Mouse (Mus musculus): ENCODE measurements around the gene Npm1.

Npm1 gene

DNA sequence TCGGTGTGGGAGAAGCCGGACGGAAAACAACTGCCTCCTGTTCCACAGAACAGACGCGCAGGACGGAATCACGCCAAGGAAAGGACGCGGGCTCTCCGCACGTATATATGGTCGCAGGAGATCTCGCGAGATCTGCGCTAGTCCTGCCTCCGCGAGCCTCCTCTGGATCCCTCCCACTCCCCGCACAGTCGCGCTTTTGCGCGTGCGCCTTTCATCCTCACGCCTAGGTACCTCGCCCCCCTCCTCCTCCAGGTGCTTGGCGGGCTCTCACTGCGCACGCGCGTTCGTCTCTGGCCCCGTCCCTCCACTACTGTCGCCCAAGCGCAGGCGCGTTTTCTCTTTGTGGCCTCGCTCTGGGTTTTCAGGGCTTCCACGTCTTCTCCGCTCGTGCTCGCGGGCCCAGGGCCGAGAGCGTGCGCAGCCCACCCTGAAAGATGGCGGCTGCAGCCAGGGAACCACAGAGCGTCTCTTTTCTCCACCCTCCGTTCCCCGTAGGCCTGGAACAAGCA lies at the start of gene Npm1:
Gene Npm1 (minus strand): TSS at position 209 of the 509 bp plus-strand sequence.
- ChIA-PET POLR2A (interaction anchor here in 3 of 4 experiments (0.6 to 9.1 kb wide), 58 partner anchors 8 to 581 kb away, joined by 3 to 242 read pairs (median 4); partner anchors contain the start of genes Ranbp17 (in 2 of the 3), Tlx3 (in 2 of the 3), Fbxw11 (in 1 of the 3) and Fgf18 (in 1 of the 3)), CTCF (interaction anchor here in 1 of 4 experiments (0.7 kb wide), 1 partner anchor 17 kb away, joined by 3 read pairs; no protein-coding TSS in a partner anchor)

DNA sequence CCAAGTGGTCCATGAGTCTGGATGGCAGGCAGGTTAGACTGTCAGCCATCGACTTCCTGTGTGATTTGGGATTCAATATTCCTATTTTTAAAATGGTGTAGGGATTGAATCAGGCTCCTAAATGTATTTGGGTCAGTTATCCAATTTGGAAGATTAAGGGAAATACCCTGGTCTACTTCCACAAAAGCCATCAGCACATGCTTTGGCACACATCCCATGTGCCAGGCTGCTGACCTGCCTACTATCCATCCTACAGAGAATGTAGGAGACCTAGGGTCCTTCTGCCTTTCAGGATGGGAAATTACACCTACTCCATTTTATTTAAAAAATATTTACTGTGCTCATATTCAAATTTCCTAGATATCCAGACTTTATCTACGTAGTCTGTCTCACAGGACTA lies 44.4 kb upstream of the Npm1 start:
- POLR2A ChIA-PET, result interaction anchor here in 1 of 4 experiments (0.6 to 1.6 kb wide), 4 partner anchors 10 to 559 kb away, joined by 3 to 7 read pairs (median 4); no protein-coding TSS in a partner anchor
- CTCF ChIA-PET, result no interaction called here

DNA sequence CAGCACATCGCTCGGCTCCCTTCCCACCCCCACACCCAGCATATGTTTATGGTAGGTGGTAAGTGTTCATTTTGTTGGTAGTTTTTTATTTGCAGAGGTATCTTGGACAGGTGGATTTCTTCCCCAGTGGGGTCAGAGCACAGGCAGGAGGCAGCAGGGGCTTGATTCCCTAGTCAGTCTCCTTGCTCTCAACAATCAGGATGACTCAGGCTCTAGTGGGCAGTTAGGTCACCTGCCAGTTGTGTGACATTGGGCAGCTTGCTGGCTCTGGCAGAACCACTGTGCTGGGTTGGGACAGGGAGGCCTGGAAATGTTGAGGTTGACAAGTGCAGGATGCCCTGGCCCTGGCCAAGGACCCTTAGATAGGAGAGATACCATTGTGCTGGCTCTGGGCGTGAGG lies 42.0 kb upstream of the Npm1 start:
- ChIA-PET POLR2A (interaction anchor here in 2 of 4 experiments (0.6 to 6.9 kb wide), 8 partner anchors 8 to 349 kb away, joined by 3 to 43 read pairs (median 9); no protein-coding TSS in a partner anchor), CTCF (no interaction called here)

DNA sequence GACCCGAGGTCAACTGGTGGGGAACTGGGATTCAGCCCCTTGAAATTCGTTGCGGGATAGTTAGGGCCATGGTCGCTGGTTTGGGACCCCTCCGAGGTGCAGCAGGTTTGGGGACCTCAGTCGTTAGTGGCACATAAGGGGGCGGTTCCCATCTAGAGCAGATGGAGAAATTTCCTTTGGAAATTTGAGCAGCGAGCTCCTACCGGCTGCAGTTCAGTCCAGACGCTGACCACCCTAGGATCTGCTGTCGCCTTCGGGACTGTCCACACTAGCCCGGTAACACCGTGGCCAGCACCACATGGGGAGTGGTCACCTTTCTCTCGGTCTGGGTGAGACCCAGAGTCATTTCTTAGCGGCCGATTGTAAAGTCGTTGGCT lies 41.3 kb upstream of the Npm1 start:
- POLR2A ChIA-PET, result interaction anchor here in 3 of 4 experiments (0.7 to 6.9 kb wide), 12 partner anchors 10 to 404 kb away, joined by 3 to 43 read pairs (median 4); partner anchors contain the start of gene Ranbp17 (in 1 of the 3)
- CTCF ChIA-PET, result no interaction called here

DNA sequence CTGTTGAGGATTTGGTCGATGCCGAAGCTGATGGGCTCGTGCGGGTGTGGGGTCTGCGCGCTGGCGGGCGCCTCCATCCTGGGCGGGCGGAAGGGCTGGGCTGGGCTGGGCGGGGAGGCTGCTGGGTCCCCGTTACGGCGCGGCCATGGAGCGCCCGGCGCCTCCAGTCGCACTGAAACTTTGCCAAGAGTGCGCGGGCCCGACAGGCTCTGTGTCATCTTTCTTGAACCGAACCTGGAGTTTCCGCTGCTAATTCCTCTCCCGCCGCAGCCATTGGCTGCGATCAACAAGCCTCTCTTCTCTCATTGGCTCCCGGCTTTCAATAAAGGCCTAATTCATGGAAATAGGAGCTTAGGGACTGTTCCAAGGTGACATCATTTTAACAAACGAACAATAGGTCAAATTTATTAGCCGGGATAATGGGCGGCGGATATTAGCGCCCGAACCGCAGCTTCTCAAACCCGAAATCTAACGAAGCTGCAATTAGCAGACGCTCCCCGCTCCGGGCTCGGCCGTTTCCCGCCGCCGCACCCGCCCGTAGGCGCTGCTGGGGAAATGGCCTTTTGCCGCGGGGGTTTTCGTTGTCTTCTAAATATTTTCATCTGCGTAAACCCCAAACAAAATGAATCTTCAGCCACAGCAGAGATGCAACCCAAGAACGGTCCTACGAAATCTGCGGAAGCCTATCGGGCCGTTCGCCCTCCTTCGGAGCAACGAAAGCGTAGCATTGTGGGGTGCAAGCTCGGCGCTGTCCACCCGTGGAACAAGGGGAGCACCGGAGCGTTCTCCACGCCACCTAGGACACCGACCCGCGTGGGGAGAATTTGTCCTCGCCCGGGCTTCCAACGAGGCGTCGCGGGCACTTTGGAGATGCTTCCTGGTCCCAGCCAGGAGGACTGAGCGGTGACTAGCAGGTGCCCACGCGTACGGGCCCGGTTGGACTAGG lies 40.6 kb upstream of the Npm1 start, which contains the start of gene Tlx3:
Gene Tlx3 (minus strand): TSS at position 207 of the 946 bp plus-strand sequence.
- POLR2A ChIA-PET, result interaction anchor here in 3 of 4 experiments (1.0 to 6.9 kb wide), 18 partner anchors 9 to 405 kb away, joined by 3 to 43 read pairs (median 4); partner anchors contain the start of genes Npm1 (in 1 of the 3) and Ranbp17 (in 1 of the 3)
- CTCF ChIA-PET, result interaction anchor here in 2 of 4 experiments (0.6 to 1.1 kb wide), 2 partner anchors 10 to 36 kb away, joined by 4 to 6 read pairs; no protein-coding TSS in a partner anchor

DNA sequence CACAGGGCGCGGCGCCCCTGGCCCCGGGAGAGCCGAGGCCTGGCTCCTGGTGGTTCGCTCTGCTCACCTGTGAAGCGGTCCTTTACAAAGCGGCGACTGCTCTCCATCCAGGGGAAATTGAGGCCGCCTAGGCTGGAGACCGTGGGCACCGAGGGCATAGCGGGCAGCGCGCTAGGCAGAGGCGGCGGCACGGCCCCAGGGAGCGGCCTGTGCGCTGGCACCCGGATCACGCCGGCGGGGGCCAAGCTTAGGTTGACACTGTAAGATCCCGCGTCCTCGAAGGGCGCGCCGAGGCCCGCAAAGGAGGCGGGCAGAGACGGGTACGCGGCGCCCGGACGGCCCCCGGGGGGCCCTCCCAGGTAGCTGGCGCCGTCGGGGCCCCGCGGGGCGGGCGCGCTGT lies 40.0 kb upstream of the Npm1 start:
- ChIA-PET CTCF (interaction anchor here in 2 of 4 experiments (0.6 to 1.1 kb wide), 3 partner anchors 9 to 35 kb away, joined by 3 to 6 read pairs (median 4); no protein-coding TSS in a partner anchor), POLR2A (interaction anchor here in 3 of 4 experiments (0.9 to 6.9 kb wide), 17 partner anchors 8 to 406 kb away, joined by 3 to 43 read pairs (median 5); partner anchors contain the start of genes Npm1 (in 1 of the 3) and Ranbp17 (in 1 of the 3))

DNA sequence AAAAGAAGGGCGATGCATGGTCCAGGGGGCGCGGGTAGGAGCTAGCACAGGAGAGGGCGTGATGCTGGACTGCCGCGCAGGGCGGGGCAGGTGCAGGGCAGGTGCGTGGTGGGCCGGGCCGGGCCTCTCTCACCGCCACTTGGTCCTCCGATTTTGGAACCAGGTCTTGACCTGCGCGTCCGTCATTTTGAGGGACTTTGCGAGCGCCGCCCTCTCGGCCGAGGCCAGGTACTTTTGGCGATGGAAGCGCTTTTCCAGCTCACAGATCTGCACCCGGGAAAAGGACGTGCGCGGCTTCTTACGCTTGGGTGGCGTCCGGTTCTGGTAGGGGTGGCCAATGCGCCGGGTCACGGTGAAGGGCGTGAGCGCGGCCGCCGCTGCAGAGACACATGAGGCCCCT lies 39.3 kb upstream of the Npm1 start:
- ChIA-PET CTCF (interaction anchor here in 1 of 4 experiments (1.0 to 1.1 kb wide), 2 partner anchors 8 to 22 kb away, joined by 3 to 4 read pairs; no protein-coding TSS in a partner anchor), POLR2A (interaction anchor here in 3 of 4 experiments (0.9 to 6.9 kb wide), 13 partner anchors 8 to 336 kb away, joined by 3 to 43 read pairs (median 6); partner anchors contain the start of gene Npm1 (in 1 of the 3))

DNA sequence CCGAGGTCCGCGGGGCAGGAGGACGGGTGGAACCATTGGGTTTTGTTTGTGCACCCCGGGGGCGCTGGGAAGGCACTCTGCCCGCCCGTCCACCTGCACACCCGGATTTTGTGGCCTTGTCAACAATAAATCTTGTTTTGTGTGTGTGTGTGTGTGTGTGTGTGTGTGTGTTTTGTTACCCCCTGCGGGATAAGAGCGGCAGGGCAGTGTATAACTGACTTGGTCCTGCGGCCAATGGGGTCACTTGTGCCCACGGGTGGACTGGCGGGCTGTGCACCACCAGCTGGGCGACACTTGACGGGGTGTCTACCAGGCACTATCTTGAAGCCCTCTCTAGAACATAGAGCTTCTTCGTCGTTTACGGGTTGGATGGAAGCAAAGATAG lies 38.6 kb upstream of the Npm1 start:
- ChIA-PET CTCF (interaction anchor here in 1 of 4 experiments (0.6 kb wide), 1 partner anchor 491 kb away, joined by 6 read pairs; no protein-coding TSS in a partner anchor), POLR2A (interaction anchor here (0.6 to 6.9 kb wide), 8 partner anchors 11 to 336 kb away, joined by 3 to 43 read pairs (median 4); no protein-coding TSS in a partner anchor)

DNA sequence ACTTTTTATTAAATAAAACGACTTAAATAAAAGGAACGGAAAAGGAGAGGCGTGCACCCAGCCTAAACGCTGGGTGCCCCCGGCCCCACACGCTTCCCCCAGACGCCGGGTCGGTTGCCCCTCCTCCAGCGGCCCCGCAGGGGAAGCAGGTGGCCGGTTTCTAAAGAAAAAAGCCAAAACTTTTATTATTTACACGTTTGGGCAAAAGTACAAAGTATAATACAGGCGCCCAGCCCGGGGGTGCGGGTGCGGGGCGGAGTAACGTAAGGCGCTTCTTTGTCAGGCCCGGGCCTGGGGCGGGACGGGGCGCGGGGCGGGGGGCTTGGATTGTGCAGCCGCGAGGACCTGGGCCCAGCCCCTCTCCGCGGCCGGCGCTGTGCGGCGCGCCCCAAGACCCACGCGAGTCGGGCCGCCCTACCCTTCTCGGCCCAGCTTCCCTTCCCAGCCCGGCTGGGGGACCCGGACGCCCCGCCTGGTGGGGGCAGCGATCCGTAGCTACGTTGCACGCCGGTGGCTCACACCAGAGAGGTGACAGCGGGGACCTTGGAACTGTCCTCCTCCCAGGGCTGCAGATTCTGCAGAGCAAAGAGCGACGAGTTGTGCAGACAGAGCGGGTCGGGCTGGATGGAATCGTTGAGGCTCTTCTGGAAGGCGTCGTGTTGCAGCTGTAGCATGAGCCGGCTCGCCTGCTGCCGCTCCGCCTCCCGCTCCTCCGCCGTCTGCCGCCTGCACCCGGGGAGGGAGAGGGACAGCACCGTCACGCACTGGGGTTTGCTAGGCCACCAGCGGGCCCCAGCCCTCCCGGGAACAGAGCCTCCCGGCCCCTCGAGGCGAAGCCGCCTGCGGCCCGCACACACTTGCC lies 38.0 kb upstream of the Npm1 start:
- ChIA-PET CTCF (interaction anchor here in 2 of 4 experiments (0.6 to 1.7 kb wide), 2 partner anchors 24 to 490 kb away, joined by 5 to 6 read pairs; no protein-coding TSS in a partner anchor), POLR2A (interaction anchor here in 3 of 4 experiments (0.6 to 6.9 kb wide), 12 partner anchors 19 to 378 kb away, joined by 3 to 43 read pairs (median 4); partner anchors contain the start of genes Gabrp (in 1 of the 3) and Npm1 (in 1 of the 3))

DNA sequence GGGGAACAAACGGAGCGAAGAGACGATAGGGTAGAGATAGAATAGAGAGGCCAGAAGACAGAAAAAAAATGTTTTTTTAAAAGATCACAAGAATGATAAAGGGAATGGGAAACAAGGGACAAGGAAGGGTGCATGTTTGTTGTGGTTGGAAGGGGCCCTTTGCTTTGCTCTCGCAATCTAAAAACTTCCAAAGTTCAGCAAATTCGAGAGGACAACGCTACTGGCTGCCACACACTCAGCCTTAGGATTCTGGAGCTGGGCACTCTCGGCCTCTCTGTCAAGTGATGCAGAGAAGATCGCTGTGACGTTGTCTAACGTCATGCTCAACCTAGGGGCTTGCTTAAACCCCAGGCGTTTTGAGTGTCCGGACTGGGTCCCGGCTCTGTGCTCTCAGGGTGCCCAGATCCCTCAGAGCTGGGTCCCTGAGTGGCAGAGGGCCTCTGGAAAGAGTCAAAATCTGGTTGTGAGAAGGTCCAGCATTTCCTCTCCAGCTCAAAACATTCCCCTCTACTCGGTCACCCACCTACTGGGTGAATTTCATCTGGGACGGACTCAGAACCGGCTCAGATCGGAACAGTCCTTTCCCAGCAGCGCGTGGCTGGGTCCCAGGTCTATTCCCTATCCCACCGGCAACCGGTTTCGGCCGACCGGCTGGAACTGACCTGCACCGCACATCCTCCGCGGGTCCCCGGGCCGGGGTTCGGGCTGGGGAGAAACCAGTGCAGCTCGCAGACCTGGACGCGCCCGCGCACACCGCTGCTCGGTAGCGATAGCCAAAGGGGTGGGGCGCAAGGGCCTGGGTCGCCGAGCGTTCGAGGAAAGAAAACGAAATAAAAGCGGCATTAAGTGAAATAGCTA lies 37.1 kb upstream of the Npm1 start:
- CTCF ChIA-PET, result interaction anchor here in 1 of 4 experiments (0.6 to 1.7 kb wide), 2 partner anchors 23 to 1463 kb away, joined by 4 to 5 read pairs; no protein-coding TSS in a partner anchor
- POLR2A ChIA-PET, result interaction anchor here in 2 of 4 experiments (0.5 to 6.9 kb wide), 10 partner anchors 19 to 379 kb away, joined by 3 to 43 read pairs (median 4); partner anchors contain the start of genes Gabrp (in 1 of the 2) and Npm1 (in 1 of the 2)

DNA sequence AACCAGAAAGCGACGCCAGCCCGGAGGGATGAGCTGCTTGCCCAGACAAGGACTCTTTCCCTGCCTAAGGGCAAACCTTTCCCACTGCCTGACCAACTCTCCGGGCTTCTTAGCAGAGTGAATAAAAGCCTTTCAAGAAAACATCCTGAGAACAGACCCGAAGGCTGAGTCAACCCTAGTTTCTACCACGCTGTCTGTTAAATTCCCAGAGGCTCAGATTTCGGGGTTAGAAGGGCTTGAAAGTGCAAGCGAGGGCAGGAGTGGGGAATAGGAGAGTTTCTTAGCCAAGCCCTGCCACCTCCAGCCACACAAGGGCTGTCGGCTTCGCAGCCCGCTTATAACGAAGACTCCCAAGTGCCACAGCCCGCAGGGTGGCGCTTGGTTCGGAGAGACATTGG lies 36.1 kb upstream of the Npm1 start:
- ChIA-PET POLR2A (interaction anchor here in 1 of 4 experiments (1.9 to 3.3 kb wide), 2 partner anchors 19 to 35 kb away, joined by 11 to 12 read pairs; partner anchors contain the start of gene Npm1), CTCF (interaction anchor here in 1 of 4 experiments (1.7 kb wide), 1 partner anchor 22 kb away, joined by 5 read pairs; no protein-coding TSS in a partner anchor)

DNA sequence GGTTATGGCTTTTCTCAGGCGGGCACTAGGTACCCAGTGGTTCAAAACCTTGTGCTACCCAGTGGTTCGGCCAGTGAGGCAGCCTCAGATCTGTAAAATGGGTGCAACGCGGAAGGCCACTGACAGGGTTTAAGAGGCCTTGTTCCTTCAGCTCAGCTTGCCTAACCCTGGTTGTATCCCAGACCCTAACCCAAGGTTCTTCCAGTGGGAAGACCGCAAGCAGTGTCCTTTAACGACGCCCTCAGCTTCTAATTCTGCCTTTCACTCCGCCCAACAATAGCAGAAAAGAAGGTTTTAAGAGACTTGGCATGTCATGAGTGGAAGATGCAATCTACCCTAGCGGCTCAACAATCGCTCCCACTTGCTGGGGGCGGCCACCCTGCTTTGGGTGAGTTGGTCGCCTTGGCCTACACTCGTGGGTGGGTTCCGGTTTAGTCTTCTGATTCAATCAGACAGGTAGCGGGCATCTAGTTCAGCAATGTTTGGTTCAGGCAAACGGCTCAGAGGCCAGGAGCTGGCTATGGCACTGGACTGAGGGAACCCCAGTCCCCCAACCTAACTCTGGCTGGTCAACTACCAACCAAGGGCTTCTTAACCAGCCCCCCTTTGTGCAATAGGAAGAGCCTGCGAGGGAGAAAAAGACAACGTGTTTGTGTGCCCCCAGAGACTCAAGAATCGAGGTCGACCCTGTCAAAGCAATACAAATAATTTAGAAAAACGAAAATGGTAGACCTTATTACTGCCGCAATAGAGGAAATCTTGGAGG lies 35.5 kb upstream of the Npm1 start:
- ChIA-PET CTCF (interaction anchor here in 1 of 4 experiments (1.1 kb wide), 1 partner anchor 101 kb away, joined by 3 read pairs; no protein-coding TSS in a partner anchor), POLR2A (interaction anchor here in 1 of 4 experiments (0.6 to 3.3 kb wide), 6 partner anchors 19 to 393 kb away, joined by 3 to 12 read pairs (median 4); no protein-coding TSS in a partner anchor)

DNA sequence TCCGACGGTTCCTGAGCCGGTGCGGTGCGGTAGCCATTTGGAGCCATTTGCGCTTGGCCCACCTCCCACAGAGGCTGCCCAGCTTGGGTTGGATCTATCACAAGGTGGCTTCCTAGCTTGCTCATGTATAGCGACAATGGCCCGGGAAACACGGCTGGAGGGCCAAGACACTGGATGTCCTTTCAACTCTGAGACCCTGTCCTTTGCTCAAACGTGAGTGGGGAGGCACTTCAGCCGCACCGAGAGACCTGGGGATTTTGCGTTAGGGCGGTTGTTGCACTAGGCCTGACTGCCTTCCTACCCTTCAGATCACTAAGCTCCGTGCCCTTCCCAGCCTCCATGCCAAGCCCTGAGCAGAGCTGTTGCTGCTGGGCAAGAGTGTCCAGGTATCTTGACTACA lies 34.7 kb upstream of the Npm1 start:
- ChIA-PET CTCF (interaction anchor here in 1 of 4 experiments (1.1 kb wide), 1 partner anchor 100 kb away, joined by 3 read pairs; no protein-coding TSS in a partner anchor), POLR2A (interaction anchor here in 2 of 4 experiments (0.6 to 3.3 kb wide), 8 partner anchors 10 to 340 kb away, joined by 3 to 12 read pairs (median 4); no protein-coding TSS in a partner anchor)

DNA sequence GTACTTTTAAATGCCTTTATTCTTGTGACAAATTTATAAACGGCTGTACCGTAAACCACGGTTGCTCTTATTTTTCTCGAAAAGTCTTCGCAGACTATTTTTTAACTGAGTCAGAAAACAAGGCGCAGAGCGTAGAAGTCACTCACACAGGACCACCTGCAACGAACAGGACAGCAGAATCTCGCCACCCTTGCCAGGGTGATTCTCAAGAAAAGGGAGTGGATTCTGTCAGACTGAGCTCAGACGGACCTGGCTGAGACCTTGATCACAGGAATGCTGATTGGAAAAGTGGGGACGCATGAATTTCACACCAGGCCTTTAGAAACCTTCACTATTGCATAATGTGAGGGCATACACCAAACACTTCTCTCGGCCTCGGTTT lies 34.1 kb upstream of the Npm1 start:
- CTCF ChIA-PET, result no interaction called here
- POLR2A ChIA-PET, result interaction anchor here in 2 of 4 experiments (0.6 to 3.3 kb wide), 6 partner anchors 17 to 357 kb away, joined by 3 to 12 read pairs (median 5); no protein-coding TSS in a partner anchor

DNA sequence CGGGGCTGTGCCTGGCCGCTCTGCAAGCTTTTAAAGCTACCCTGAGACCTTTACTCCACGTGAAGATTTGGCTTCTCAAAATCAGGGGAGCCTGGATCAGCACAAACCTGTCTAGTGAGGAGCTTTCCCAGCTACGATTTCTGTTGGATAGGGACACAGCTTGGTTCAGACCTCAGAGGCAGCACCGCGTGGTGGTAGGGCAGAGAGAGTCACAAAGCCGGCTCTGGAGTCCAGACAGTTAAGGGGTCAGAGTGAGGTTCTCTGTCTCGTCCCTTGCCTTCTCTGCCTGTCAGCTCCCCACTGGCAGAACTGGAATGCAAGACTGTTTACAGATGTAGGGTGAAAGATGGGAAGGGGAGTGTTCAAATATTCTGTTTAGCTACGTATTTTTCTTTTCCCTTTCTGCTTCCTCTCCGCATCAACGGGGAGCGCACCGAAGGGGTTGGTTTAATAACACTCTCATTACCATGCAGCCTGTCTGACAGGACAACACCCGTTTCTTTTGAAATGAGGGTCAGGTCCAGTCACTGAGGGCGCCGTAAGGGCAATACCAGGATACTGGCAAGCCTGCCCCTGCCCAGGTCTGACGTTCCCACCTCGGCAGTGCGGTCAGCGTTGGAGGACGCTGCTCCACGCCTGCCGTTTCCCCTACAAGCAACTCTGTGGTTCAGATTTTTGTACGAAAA lies 33.6 kb upstream of the Npm1 start:
- ChIA-PET CTCF (interaction anchor here in 1 of 4 experiments (1.0 kb wide), 1 partner anchor 20 kb away, joined by 3 read pairs; no protein-coding TSS in a partner anchor), POLR2A (interaction anchor here in 3 of 4 experiments (0.7 to 3.3 kb wide), 6 partner anchors 9 to 358 kb away, joined by 3 to 12 read pairs (median 4); no protein-coding TSS in a partner anchor)
